Mouse (Mus musculus): ENCODE data around the gene AI413582.

GRCm38 (mm10) chr17:27571315-27571714 lies 5.8 kb upstream of the AI413582 start:
- TF ChIP-seq TCF12 (IDR thresholded peaks at IDR 0.05; ENCODE audit: insufficient read depth, poor library complexity, severe bottlenecking) (no peak), POLR2A (IDR thresholded peaks at IDR 0.05; ENCODE audit: insufficient read length, low read depth) (no peak), MAX (IDR thresholded peaks at IDR 0.05; ENCODE audit: low read depth) (no peak)
